Mouse (Mus musculus) right cerebral cortex, adult 18-20 months (tissue): Measurements from ENCODE around the gene Tap2.

Source experiments
- DNase-seq: peaks from one replicate; pipeline ENCODE4 v3.0.0; 2022; ENCODE audit warnings: mixed read lengths

Tap2 gene

DNA sequence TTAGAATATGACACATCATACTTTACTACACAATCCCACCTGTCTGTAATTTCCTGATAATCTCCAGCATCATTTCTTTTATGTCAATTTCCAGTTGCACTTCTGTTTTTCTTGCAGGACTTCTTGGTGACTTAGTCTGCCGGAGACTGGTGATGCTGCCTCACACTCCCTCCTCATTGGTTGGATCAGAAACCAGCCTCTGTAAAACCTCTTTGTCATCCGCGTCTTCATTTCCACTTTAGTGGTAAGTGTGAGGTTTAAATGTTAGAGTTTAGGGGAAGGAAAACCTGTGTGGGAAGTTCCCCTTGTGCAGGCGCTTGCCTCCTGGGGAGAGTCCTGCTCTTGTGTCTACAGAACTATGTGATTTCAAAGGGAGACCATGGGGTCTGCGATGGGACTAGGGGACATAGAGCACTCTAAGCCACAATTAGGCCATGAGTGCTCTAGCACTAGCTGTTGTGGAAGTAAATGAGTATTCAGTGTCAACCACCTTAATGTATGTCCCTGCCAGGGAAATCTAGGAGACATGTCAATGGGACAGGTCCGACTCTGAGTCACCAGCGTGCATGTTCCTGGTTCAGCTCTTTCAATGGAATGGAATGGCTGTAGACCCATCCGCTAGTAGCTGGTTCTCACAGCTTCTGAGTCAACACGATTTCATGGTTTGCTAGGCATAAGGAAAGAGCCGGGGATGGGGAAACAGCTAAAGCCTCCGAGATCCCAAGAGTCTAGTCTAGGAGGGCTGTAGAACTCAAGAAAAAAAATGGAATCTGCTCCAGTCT, 54.5 kb downstream of the Tap2 start, which contains the start of gene H2-Ab1:
Gene H2-Ab1 (plus strand): TSS at position 96 of the 782 bp plus-strand sequence.
- peak; percentile 74 for DNase-seq

DNA sequence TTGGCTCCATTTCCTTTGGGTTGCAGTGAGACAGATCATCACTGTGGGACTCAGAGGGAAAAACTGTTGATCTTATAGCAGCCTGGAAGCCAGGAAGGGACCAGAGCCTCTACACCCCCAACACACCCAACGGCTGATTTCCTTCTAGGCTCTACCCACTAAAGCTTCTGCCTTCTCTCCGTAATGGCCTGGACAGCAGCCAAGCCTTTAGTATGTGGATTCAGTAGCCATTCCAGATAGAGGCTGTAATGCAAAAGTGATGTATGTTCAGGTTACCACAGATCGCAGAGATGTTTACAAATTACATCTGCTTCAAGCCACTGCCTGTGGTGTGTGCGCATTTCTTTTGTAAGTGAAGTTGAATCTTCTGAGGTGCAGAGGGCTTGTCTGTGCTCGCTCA, 57.2 kb downstream of the Tap2 start:
- DNase-seq = no peak

DNA sequence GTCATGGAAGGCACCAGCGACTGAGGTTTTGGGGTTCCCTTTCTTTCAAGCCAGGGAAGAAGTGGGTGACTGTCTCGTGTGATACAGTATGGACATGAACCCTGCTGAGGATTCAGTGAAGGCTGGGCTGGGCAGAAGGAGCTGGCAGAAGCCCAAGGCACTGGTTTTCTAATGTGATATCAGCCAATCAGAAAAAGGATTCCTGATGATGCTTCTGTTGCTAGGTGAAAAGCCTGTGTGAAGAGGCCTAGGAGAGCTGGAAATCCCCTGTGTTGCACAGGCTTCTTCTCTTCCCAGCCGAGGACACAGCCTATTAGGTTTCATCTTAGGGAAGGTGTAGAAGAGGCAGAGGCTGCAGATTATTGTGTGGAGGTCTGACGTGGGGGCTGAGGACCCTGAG, 58.2 kb downstream of the Tap2 start:
- peak; percentile 66 for DNase-seq

DNA sequence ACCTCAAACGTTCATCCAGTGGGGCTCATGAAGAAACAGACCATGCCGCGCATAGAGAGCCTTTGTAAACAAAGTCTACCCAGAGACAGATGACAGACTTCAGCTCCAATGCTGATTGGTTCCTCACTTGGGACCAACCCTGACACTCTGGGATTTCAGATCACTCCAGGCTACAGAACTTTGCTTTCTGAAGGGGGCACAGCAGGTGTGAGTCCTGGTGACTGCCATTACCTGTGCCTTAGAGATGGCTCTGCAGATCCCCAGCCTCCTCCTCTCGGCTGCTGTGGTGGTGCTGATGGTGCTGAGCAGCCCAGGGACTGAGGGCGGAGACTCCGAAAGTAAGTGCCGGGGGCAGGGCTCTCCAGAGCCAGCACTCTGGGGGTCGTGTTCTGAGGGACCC, 59.7 kb downstream of the Tap2 start:
- peak; percentile 60 for DNase-seq

DNA sequence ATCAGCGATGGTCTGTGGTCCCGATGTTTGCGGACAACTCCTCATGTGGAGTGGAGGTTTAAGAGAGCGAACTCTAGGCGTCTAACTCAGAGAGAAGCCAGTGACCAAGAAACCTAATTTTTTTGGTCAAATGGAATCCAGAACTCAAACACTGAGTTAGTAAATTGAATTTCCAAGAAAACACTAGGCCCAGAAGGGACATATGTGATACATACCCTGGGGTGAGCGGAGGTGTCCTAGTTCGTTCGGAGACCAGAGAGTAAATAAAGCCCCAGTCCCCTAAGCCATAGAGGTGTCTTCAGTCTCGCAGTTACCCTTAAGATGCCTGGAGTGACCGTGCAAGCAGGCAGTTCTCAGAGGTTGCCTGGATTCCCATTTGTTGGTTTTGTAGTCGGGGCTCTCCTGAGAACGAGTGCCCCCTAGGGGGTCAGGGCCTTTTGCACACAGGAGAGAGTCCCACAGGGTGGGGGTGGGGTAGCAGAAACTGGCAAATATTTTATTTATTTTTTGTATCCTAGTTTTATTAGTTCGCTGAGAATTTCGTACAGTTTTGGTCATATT, 60.6 kb downstream of the Tap2 start:
- DNase-seq = no peak

DNA sequence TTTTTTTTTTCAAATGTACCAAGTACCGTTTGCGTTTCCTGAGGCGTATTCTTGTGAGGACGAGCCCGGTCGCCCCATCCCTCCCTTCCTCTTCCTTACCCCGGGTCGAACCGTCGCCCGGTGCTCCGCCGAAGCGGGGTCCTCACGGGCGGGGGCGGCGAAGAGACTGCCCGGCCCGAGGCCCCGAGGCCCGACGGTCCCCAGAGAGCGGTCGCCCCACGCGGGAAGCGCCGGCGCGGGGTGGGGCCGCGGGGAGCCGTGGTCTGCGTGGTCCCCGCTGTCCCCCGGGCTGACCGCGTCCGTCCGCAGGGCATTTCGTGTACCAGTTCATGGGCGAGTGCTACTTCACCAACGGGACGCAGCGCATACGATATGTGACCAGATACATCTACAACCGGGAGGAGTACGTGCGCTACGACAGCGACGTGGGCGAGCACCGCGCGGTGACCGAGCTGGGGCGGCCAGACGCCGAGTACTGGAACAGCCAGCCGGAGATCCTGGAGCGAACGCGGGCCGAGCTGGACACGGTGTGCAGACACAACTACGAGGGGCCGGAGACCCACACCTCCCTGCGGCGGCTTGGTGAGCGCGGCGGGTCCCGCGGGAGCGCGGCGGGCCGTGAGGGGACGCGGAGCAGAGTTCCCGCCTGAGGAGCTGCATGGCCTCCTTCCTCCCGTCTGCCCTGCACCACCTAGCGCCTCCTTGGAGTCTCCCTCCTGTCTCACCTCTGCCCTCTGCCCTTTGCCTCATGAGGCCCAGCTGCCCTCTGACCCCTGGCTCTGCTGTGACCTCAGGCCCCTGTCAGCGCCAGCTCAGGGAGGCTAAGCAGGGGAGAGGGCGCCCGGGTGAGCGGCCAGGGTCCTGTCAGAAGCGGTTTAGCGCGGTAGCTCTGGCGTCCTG, 61.4 kb downstream of the Tap2 start:
- DNase-seq = no peak
